Mouse (Mus musculus): ENCODE results near the gene Gm20683. TPM values are rescaled to one million over a fixed set of nuclear protein-coding genes. Genes with fewer than 3 reads are reported as not detected.

The Gm20683 gene
- polyA plus RNA-seq, 1 experiment from 2014 or later, result 2.9 TPM

DNA sequence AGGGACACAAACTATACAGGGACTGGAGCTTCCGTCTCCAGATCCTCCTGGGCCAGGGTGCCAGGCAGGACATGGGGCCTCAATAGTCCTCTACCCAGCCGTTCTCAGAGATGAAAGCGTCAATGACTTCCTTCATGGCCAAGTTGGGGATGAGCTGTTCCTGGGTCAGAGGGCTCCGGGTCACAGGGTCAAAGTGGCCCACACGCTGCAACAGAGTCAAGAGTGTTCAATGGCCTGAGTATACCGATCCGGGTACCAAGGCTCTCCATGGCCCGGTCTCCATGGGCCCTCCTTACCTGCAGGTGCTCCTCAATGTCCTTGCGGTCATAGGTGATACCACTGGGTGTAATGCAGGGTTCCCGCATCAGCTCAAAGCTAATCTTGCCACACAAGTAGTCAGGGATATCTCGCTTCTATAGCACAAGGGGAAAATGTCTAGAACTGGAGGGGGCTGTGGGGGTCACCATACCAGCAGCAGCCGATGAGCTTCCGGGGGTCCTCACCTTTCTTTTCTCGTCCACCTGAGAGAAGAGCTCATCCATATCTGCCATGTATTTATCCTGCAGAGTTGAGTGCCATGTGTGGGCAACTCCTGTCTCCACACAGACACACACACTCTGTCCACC is 10.6 kb downstream of the Gm20683 start:
- no peak overlapping the region for H3K27ac ChIP-seq
- WGBS, result 83% methylated on average over 14 of the region's 14 CpGs
- peaks cover 70% of the 10 kb centered on the region for H3K4me1 ChIP-seq
- peak overlapping the region; percentile 98 for H3K4me2 ChIP-seq
- peaks cover 62% of the 10 kb centered on the region for H3K36me3 ChIP-seq
- peak overlapping the region; percentile 86 for H3K4me3 ChIP-seq
- H3K9ac ChIP-seq, result peak overlapping the region; percentile 93
- H3K9me3 ChIP-seq, result no peaks in the 10 kb centered on the region
- ATAC-seq (ENCODE audit: insufficient number of reproducible peaks, insufficient read depth, low FRiP score, low TSS enrichment, low read depth), result no peak
- no peaks in the 10 kb centered on the region for H3K27me3 ChIP-seq

GRCm38 (mm10) chr17:25830200-25830753 is 11.3 kb downstream of the Gm20683 start:
- H3K4me1 ChIP-seq, result peaks cover 67% of the 10 kb centered on the region
- no peak overlapping the region; the same call in none of the 2 replicates for H3K9ac ChIP-seq
- whole genome bisulfite sequencing, result 80% methylated on average over 4 of the region's 4 CpGs
- peak overlapping the region; percentile 81 for H3K4me2 ChIP-seq
- no peak overlapping the region for H3K27ac ChIP-seq
- peak overlapping the region; percentile 86; the same call in 1 of the 2 replicates for H3K4me3 ChIP-seq
- no peaks in the 10 kb centered on the region for H3K9me3 ChIP-seq
- H3K27me3 ChIP-seq, result no peaks in the 10 kb centered on the region
- ATAC-seq (ENCODE audit: insufficient number of reproducible peaks, insufficient read depth, low FRiP score, low TSS enrichment, low read depth), result no peak
- peaks cover 62% of the 10 kb centered on the region for H3K36me3 ChIP-seq

- 39% methylated on average over 8 of the region's 8 CpGs for WGBS
- no peaks in the 10 kb centered on the region for H3K27me3 ChIP-seq
- peaks cover 56% of the 10 kb centered on the region for H3K36me3 ChIP-seq
- peak overlapping the region; percentile 92 for H3K27ac ChIP-seq
- ATAC-seq (ENCODE audit: insufficient number of reproducible peaks, insufficient read depth, low FRiP score, low TSS enrichment, low read depth), result no peak
- peak overlapping the region; percentile 81 for H3K9ac ChIP-seq
- H3K4me1 ChIP-seq, result peaks cover 67% of the 10 kb centered on the region
- no peaks in the 10 kb centered on the region for H3K9me3 ChIP-seq
- peak overlapping the region; percentile 60 for H3K4me3 ChIP-seq
- peak overlapping the region; percentile 81 for H3K4me2 ChIP-seq
These were observed 12.0 kb downstream of the Gm20683 start for GRCm38 (mm10) chr17:25829558-25830017.

- ATAC-seq (ENCODE audit: insufficient number of reproducible peaks, insufficient read depth, low FRiP score, low TSS enrichment, low read depth), result no peak
- Histone ChIP-seq H3K4me2 (peak within 1 kb of the TSS; percentile 81), H3K27ac (peak within 1 kb of the TSS; percentile 92), H3K4me1 (peaks cover 67% of the 10 kb centered on the region), H3K9ac (peak within 1 kb of the TSS; percentile 81), H3K9me3 (no peaks in the 10 kb centered on the region), H3K4me3 (peak within 1 kb of the TSS; percentile 60), H3K27me3 (no peaks in the 10 kb centered on the region), H3K36me3 (peaks cover 55% of the 10 kb centered on the region)
- WGBS, result under 1% methylated on average over 32 of the region's 32 CpGs
These were observed 12.6 kb downstream of the Gm20683 start, which contains the start of gene Jmjd8 for GRCm38 (mm10) chr17:25828712-25829557. Gene Jmjd8 (plus strand): TSS chr17:25828867.

DNA sequence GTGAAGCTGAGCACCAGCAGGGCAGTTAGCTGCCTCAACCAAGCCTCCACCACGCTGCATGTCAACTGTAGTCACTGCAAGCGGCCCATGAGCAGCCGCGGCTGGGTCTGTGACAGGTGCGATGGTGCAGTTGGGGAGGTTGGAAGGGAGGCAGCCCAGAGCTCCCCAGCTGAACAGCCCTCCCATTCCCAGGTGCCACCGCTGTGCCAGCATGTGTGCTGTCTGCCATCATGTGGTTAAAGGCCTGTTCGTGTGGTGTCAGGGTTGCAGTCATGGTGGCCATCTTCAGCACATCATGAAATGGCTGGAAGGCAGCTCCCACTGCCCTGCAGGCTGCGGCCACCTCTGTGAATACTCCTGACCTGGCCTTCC is 13.4 kb downstream of the Gm20683 start:
- Histone ChIP-seq H3K4me3 (peak overlapping the region; percentile 60), H3K4me1 (peaks cover 64% of the 10 kb centered on the region), H3K9me3 (no peaks in the 10 kb centered on the region), H3K9ac (peak overlapping the region; percentile 81), H3K27me3 (no peaks in the 10 kb centered on the region), H3K4me2 (peak overlapping the region; percentile 81), H3K36me3 (peaks cover 55% of the 10 kb centered on the region), H3K27ac (peak overlapping the region; percentile 92; the same call in 1 of the 2 replicates)
- WGBS, result 81% methylated on average over 8 of the region's 8 CpGs
- no peak for ATAC-seq (ENCODE audit: insufficient number of reproducible peaks, insufficient read depth, low FRiP score, low TSS enrichment, low read depth)

DNA sequence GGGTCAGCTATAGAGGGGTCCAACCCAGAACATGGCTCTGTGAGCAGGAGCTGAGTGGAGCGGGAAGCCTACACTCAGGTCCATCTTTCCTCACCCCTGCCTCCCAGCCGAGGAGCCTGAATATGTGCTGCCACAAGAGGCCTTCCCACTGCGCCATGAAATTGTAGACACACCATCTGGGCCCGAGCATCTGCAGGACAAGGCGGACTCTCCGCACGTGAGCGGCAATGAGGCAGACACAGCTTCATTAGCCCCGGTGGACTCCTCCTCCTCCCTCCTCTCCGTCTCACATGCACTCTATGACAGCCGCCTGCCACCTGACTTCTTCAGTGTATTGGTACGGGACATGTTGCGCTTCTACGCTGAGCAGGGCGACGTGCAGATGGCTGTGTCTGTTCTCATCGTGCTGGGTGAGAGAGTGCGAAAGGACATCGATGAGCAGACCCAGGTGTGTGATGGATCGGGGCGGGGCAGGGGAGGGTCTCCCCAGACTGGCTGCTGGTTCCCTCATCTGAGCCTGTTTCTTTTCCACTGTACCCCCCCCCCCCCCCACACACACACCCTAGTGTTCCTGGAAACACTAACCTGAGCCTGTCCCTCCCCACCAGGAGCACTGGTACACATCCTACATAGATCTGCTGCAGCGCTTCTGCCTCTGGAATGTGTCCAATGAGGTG is 13.9 kb downstream of the Gm20683 start:
- Histone ChIP-seq H3K4me3 (peak overlapping the region; percentile 60; the same call in 1 of the 2 replicates), H3K4me1 (peaks cover 66% of the 10 kb centered on the region), H3K27ac (no peak overlapping the region), H3K4me2 (0 out of 2 replicates have a peak overlapping the region, but pooled peaks have one; percentile 81), H3K36me3 (peaks cover 55% of the 10 kb centered on the region), H3K9me3 (no peaks in the 10 kb centered on the region), H3K27me3 (no peaks in the 10 kb centered on the region), H3K9ac (peak overlapping the region; percentile 81; the same call in 1 of the 2 replicates)
- ATAC-seq (ENCODE audit: insufficient number of reproducible peaks, insufficient read depth, low FRiP score, low TSS enrichment, low read depth), result no peak
- WGBS, result 87% methylated on average over 22 of the region's 22 CpGs

DNA sequence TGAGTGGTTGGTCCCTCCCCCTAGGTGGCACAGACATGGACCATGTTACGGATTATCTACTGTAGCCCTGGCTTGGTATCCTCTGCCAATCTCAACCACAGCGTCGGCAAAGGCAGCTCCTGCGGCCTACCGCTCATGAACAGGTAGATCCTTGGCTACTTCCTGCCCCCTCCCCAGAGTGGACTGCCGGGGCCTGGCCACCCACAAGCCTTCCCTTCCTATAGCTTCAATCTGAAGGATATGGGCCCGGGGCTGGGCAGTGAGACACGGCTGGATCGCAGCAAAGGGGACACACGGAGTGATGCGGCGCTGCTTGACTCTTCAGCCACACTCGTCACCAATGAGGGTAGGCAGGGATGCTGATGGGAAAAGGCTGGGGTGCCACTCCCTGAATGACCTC is 14.6 kb downstream of the Gm20683 start:
- Histone ChIP-seq H3K9me3 (no peaks in the 10 kb centered on the region), H3K4me2 (no peak overlapping the region), H3K4me3 (no peak overlapping the region), H3K9ac (no peak overlapping the region), H3K36me3 (peaks cover 55% of the 10 kb centered on the region), H3K27ac (no peak overlapping the region), H3K4me1 (peaks cover 65% of the 10 kb centered on the region), H3K27me3 (peaks cover 4% of the 10 kb centered on the region)
- ATAC-seq (ENCODE audit: insufficient number of reproducible peaks, insufficient read depth, low FRiP score, low TSS enrichment, low read depth), result no peak
- 88% methylated on average over 13 of the region's 13 CpGs for WGBS

DNA sequence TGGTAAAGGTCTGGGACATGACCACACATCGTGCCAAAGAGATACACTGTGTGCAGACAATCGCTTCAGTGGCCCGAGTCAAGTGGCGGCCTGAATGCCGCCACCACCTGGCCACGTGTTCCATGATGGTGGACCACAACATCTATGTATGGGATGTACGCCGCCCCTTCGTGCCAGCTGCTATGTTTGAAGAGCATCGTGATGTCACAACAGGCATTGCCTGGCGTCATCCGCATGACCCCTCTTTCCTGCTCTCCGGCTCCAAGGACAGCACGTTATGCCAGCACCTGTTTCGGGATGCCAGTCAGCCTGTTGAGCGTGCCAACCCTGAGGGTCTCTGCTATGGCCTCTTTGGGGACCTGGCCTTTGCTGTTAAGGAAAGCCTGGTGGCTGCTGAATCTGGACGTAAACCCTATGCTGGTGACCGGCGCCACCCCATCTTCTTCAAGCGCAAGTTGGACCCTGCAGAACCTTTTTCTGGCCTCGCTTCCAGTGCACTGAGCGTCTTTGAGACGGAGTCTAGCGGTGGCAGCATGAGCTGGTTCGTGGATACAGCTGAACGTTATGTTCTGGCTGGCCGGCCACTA is 15.5 kb downstream of the Gm20683 start:
- WGBS, result 95% methylated on average over 27 of the region's 27 CpGs
- Histone ChIP-seq H3K27me3 (peaks cover 12% of the 10 kb centered on the region), H3K36me3 (peaks cover 47% of the 10 kb centered on the region), H3K9me3 (no peaks in the 10 kb centered on the region), H3K4me2 (no peak overlapping the region), H3K4me1 (peaks cover 55% of the 10 kb centered on the region), H3K27ac (no peak overlapping the region; the same call in 1 of the 2 replicates), H3K9ac (no peak overlapping the region), H3K4me3 (no peak overlapping the region)
- no peak for ATAC-seq (ENCODE audit: insufficient number of reproducible peaks, insufficient read depth, low FRiP score, low TSS enrichment, low read depth)

DNA sequence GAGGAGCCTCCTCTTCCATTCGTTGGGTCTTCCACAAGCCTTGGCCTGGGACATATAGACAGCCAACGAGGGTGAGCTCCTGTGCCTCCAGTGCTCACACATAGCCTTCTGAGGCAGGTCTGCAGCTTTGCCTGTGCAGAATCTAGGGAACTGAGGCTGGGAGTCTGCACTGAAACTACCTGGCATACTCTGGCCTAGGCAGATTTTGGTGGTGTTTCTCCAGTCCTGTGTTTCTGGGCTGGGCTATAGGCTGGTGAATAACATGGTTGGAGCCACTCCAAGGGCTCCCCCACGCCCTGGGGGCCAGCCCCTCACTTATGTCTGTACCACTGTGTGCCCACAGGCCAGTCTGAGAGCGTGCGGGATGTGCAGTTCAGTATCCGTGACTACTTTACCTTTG is 16.3 kb downstream of the Gm20683 start:
- no peak for ATAC-seq (ENCODE audit: insufficient number of reproducible peaks, insufficient read depth, low FRiP score, low TSS enrichment, low read depth)
- H3K9ac ChIP-seq, result peak overlapping the region; percentile 11; the same call in 1 of the 2 replicates
- peaks cover 39% of the 10 kb centered on the region for H3K36me3 ChIP-seq
- peaks cover 48% of the 10 kb centered on the region for H3K4me1 ChIP-seq
- H3K27me3 ChIP-seq, result peaks cover 18% of the 10 kb centered on the region
- no peak overlapping the region for H3K4me3 ChIP-seq
- 81% methylated on average over 6 of the region's 6 CpGs for WGBS
- peak overlapping the region; percentile 93; the same call in 1 of the 2 replicates for H3K4me2 ChIP-seq
- no peak overlapping the region for H3K27ac ChIP-seq
- no peaks in the 10 kb centered on the region for H3K9me3 ChIP-seq

- H3K27me3 ChIP-seq, result peaks cover 26% of the 10 kb centered on the region
- no peak overlapping the region for H3K27ac ChIP-seq
- ATAC-seq (ENCODE audit: insufficient number of reproducible peaks, insufficient read depth, low FRiP score, low TSS enrichment, low read depth), result no peak
- peak overlapping the region; percentile 93 for H3K4me2 ChIP-seq
- peaks cover 42% of the 10 kb centered on the region for H3K4me1 ChIP-seq
- 69% methylated on average over 16 of the region's 17 CpGs for WGBS
- H3K4me3 ChIP-seq, result peak overlapping the region; percentile 65
- peaks cover 32% of the 10 kb centered on the region for H3K36me3 ChIP-seq
- H3K9ac ChIP-seq, result peak overlapping the region; percentile 85
- H3K9me3 ChIP-seq, result no peaks in the 10 kb centered on the region
These were observed 17.0 kb downstream of the Gm20683 start for GRCm38 (mm10) chr17:25824362-25825142.

Data from embryonic facial prominence, embryonic 13.5 days (tissue).